Mouse (Mus musculus) small intestine, adult 2 months (tissue): ENCODE measurements around the gene Med7.

Experiments
- CTCF ChIP-seq: fragments of 200-500 bp; IDR thresholded peaks from 2 replicates; pipeline ENCODE4 v1.5.1; 2012; ENCODE audit warnings: low read depth, mild to moderate bottlenecking, control low read depth, inconsistent platforms, low read length, moderate library complexity, mixed read lengths; ENCODE audit not compliant: insufficient replicate concordance, insufficient read length; ENCODE audit errors: extremely low read depth
- POLR2A ChIP-seq: fragments of 200-500 bp; IDR thresholded peaks from 2 replicates; pipeline ENCODE4 v1.6.1; 2012; ENCODE audit warnings: low read depth, mild to moderate bottlenecking, control low read depth, inconsistent platforms, low read length, moderate library complexity

GRCm38 (mm10) chr11:46397900-46398299 is 38.8 kb upstream of the Med7 start:
- TF ChIP-seq CTCF (no peak), POLR2A (no peak)
